In the genomic region with DNA sequence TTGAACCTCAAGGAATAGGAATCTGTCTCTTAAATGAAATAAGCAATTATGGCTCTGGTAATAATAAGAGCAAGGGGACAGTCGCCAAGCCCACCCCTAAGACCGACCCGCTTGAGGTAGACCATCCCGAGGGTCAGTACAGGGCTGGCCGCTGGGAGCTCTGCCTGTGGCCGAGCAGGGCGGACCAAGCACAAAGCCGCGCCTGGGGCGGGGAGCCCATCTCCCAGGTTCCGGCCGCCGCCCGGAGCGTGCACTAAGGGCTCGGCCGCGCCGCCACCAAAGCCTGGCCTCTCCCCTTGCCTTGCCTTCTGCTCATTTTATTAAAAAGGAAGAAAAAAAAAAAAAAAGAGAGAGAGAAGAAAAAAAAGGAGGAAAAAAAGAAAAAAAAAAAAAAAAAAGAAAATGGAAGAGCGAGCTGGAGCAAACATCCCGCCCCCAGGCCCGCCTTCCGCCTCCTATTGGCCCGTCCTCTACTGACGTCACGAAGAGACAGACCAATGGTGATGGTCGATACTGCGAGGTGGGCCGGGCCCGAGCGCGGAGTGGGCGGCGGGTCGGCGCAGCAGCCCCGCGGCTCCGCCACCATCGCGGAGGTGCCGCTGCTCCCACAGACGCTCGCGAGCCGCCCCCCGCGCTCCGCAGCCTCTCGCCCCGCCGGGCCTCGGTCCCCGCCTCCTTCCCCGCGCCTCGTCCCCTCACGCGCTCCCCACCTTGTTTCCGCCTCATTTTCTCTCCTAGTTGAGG, we compare ENCODE assay signal across 7 mouse cellular contexts. TPM values are rescaled to one million over a fixed set of nuclear protein-coding genes. Genes with fewer than 3 reads are reported as not detected.
DNase-seq lines count a peak whose midpoint lies in the region; ATAC-seq lines count a peak whose summit lies in the region.

Gene Rere, plus strand, starts transcription at position 629 of the 744 bp plus-strand sequence.

- peak within 1 kb of the TSS; percentile 73 for H3K4me2 ChIP-seq in intestine, embryonic 15.5 days (replicated peaks)

- H3K27ac ChIP-seq in intestine, embryonic 15.5 days = peak within 1 kb of the TSS; percentile 99
- peak within 1 kb of the TSS; percentile 98 for H3K27ac ChIP-seq in midbrain, embryonic 10.5 days (replicated peaks)

- H3K9me3 ChIP-seq in intestine, embryonic 15.5 days = no peaks in the 10 kb centered on the region
- no peaks in the 10 kb centered on the region for H3K9me3 ChIP-seq in midbrain, embryonic 10.5 days (replicated peaks)

- intact Hi-C loops in gastrocnemius, postnatal 36 days (cut with DNase I) = no loop called here
- intact Hi-C loops in left cerebral cortex, postnatal 25 days (cut with DNase I) = loop anchor here (5.0 kb wide), 1 partner anchor 56 kb away; no protein-coding TSS in a partner anchor

- H3K4me3 ChIP-seq in intestine, embryonic 15.5 days (replicated peaks) = peak within 1 kb of the TSS; percentile 98
- H3K4me3 ChIP-seq in midbrain, embryonic 10.5 days = peak within 1 kb of the TSS; percentile 97

- H3K27me3 ChIP-seq in intestine, embryonic 15.5 days (replicated peaks) = no peaks in the 10 kb centered on the region
- H3K27me3 ChIP-seq in midbrain, embryonic 10.5 days (ENCODE audit: low read depth, poor library complexity, severe bottlenecking) = no peaks in the 10 kb centered on the region

- DNase-seq in adrenal gland, adult 18-20 months (ENCODE audit: low spot score in 2 of 2) = peak; percentile 98 to 99
- peak; percentile 96 for DNase-seq in embryo, embryonic 11 days
- peak; percentile 98 to 99 for DNase-seq in gastrocnemius, postnatal 36 days
- peak; percentile 98 for DNase-seq in left cerebral cortex, postnatal 25 days (ENCODE audit: low spot score in 2 of 2)
- peak; percentile 98 for DNase-seq in midbrain, embryonic 10.5 days (ENCODE audit: low spot score)
- peak; percentile 98 for DNase-seq in right cerebral cortex, postnatal 4 days

- peaks cover 15% of the 10 kb centered on the region for H3K4me1 ChIP-seq in intestine, embryonic 15.5 days (replicated peaks)
- peaks cover 30% of the 10 kb centered on the region for H3K4me1 ChIP-seq in midbrain, embryonic 10.5 days

- H3K9ac ChIP-seq in intestine, embryonic 15.5 days = peak within 1 kb of the TSS; percentile 99

- WGBS in intestine, embryonic 15.5 days = under 1% methylated on average over 60 of the region's 60 CpGs
- under 1% methylated on average over 59 of the region's 60 CpGs for WGBS in midbrain, embryonic 10.5 days

- peak; percentile 98 for ATAC-seq in intestine, embryonic 15.5 days

- no peaks in the 10 kb centered on the region for H3K36me3 ChIP-seq in intestine, embryonic 15.5 days
- no peaks in the 10 kb centered on the region for H3K36me3 ChIP-seq in midbrain, embryonic 10.5 days

RNA-seq across cellular contexts. Expression of gene Rere, which starts in this region (rescaled TPM):
- 100 to 1,000 TPM in 1 of 2 experiments, 10 to 100 TPM in 1; 87.8 to 100 TPM for total RNA-seq in adrenal gland, adult 18-20 months (2021)
- 10 to 100 TPM; 47.6 to 66.2 TPM for total RNA-seq in gastrocnemius, postnatal 36 days (2021)
- 25.6 and 28.4 TPM in 2 replicates for polyA plus RNA-seq in intestine, embryonic 15.5 days (2015; fragmentation: Nextera tagmentation; extraction: Ambion mirVana)
- 100 to 1,000 TPM in 1 of 2 experiments, 10 to 100 TPM in 1; 84.7 to 103 TPM for total RNA-seq in left cerebral cortex, postnatal 25 days (2021)
- polyA plus RNA-seq in midbrain, embryonic 10.5 days (2016; fragmentation: Nextera tagmentation; extraction: Ambion mirVana) = 24.5 and 30.7 TPM in 2 replicates

Comparison
In these comparisons a context has a peak if more than half of its experiments do, and no peak if none do; other contexts are left out.
1. Peak in every context shown above with its lines: DNase-seq, ATAC-seq, H3K4me3 ChIP-seq and H3K27ac ChIP-seq.